Mouse (Mus musculus): ENCODE results near the gene Rph3al. TPM values are rescaled to one million over a fixed set of nuclear protein-coding genes. Genes with fewer than 3 reads are reported as not detected.

Gene Rph3al
- total RNA-seq, 1 experiment from 2014 or later = 6.6 TPM

GRCm38 (mm10) chr11:75913953-75914352, 24.3 kb downstream of the Rph3al start:
- ATAC-seq (ENCODE audit: extremely low read depth, insufficient number of reproducible peaks, low FRiP score, poor library complexity, severe bottlenecking) = peak; percentile 80

GRCm38 (mm10) chr11:75912944-75913657, 25.1 kb downstream of the Rph3al start:
- no peak for ATAC-seq (ENCODE audit: extremely low read depth, insufficient number of reproducible peaks, low FRiP score, poor library complexity, severe bottlenecking)

DNA sequence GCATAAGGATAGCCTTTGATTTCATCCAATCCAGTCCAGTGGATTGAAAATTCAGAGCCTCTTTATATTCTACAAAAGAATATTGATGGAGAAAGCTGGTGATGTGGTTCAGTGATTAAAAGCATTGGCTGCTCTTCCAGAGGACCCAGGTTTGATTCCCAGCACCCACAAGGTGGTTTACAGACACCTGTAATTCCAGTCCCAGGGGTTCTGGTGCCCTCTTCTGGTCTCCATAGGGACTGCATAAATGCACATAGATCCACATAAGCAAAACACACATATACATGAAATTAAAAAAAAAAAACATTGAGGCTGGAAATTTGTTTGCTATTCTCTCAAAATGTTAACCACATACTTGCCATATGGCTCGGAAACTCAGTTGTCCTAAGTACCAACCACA, 26.3 kb downstream of the Rph3al start:
- ATAC-seq (ENCODE audit: extremely low read depth, insufficient number of reproducible peaks, low FRiP score, poor library complexity, severe bottlenecking) = no peak

- ATAC-seq (ENCODE audit: extremely low read depth, insufficient number of reproducible peaks, low FRiP score, poor library complexity, severe bottlenecking) = no peak
These were observed 28.4 kb downstream of the Rph3al start for GRCm38 (mm10) chr11:75909702-75910429.

DNA sequence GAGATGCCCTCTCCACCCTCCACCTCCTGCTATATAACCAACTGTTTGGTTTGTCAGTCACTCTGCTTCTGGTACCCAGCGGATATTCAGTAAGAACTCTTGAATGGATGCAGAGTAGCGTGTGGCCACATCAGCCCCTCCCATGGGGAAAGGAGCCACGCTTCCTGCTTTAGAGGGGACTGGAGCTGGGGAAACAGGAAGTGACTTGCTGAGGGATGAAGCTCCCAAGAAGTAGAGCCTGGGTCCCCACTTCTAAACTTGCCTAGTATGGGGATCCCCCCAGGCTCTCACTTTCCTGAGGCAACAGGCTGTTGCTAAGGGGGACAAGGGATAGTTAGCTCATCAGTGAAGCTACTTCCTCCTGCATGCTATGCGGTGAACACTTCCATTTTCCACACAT, 30.8 kb downstream of the Rph3al start:
- ATAC-seq (ENCODE audit: extremely low read depth, insufficient number of reproducible peaks, low FRiP score, poor library complexity, severe bottlenecking) = no peak

DNA sequence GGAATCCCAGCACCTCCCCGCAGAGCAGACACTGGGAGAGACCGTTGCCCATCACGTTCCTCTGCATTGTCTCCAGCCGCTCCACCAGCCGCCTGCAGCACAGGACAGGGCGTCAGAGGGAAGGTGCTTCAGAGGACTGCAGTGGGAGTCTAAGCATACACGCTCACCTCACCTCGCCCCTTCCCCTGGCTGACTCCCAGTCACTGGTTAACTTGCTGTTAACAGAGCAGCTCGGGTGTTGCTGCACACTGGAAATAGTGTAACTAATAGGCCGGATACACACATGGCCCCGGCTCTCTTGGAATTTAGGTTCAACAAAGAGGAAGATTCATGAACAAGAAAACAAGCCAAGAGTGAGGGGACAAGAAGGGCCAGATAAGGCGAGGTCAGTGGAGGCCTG, 31.7 kb downstream of the Rph3al start:
- ATAC-seq (ENCODE audit: extremely low read depth, insufficient number of reproducible peaks, low FRiP score, poor library complexity, severe bottlenecking) = no peak

DNA sequence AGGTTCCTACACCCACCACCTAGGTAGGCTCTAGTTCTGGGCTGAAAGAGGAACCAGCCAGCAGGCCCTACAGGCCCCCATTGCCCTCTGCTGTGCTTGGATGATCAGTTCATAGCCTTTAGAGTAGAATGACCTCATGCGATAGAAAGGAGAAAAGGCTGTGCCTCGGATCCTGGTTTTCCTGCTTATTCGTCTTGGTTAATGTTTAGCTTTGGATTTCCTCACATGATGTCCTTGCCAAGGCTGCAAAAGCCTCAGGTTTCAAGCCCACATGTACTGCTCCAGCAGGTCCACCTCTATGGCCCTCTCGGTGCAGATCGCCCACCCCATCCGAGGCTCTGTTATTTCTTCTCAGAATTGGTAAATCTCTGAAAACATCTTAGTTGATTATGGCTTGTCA, 33.2 kb downstream of the Rph3al start:
- ATAC-seq (ENCODE audit: extremely low read depth, insufficient number of reproducible peaks, low FRiP score, poor library complexity, severe bottlenecking) = no peak

DNA sequence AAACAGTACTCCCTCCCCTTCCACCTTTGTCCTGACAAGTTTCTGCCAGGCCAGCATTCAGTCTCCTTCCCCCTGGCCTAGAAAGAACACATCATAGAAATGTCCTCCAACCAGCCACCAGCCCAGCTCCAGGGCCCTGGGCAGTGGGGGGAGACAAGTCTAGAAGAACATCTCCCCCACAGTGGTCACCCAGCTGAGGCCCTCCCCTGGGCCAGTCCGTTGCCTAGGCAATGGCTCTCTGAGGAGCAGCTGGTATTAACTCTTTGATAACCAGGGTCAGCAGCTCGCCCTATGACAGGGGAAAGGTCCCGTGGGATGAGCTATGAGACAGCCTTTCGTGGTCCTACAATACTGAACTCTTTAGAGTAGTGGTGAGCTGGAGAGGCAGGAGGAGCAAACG, 33.7 kb downstream of the Rph3al start:
- no peak for ATAC-seq (ENCODE audit: extremely low read depth, insufficient number of reproducible peaks, low FRiP score, poor library complexity, severe bottlenecking)

GRCm38 (mm10) chr11:75903486-75903885, 34.7 kb downstream of the Rph3al start:
- ATAC-seq (ENCODE audit: extremely low read depth, insufficient number of reproducible peaks, low FRiP score, poor library complexity, severe bottlenecking) = no peak

DNA sequence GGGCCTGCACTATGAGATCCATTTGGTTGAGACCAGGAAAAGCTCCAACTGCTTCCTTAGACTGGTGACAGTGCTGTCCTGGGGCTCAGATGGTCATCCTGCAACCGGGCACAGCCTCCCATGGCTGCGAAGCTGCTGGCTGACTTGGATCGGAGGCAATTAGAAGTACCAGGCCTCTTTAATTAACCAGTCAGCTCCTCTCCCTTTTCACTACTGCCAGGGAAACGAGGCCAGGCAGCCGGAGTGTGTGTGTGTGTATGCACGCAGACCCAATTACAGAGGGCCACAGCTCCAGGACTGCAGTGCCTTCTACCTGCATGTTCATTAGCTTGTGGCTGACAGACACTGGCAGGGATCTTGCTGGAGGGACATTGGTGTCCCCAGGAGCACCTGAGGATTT, 36.9 kb downstream of the Rph3al start:
- ATAC-seq (ENCODE audit: extremely low read depth, insufficient number of reproducible peaks, low FRiP score, poor library complexity, severe bottlenecking) = no peak

DNA sequence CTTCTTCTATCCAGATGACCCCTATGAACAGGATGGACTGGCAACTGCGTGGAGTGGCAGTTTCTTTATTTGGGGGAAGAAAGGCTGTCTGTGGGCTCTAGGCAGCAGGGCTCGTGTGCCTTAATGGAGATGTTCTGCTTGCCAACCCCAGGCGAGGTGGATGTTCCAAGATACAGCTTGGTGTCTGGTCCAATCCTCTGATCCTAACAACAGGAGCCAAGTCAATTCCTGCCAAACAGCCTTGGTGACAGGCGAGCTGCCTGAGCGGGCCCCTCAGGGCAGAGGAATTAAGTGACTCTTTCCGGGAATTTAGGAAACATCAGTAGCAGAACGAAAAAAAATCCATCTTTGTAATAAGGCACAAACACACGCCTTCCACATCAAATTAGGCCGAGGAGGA, 38.6 kb downstream of the Rph3al start:
- ATAC-seq (ENCODE audit: extremely low read depth, insufficient number of reproducible peaks, low FRiP score, poor library complexity, severe bottlenecking) = no peak

- no peak for ATAC-seq (ENCODE audit: extremely low read depth, insufficient number of reproducible peaks, low FRiP score, poor library complexity, severe bottlenecking)
These were observed 39.7 kb downstream of the Rph3al start for GRCm38 (mm10) chr11:75898532-75898931.

- ATAC-seq (ENCODE audit: extremely low read depth, insufficient number of reproducible peaks, low FRiP score, poor library complexity, severe bottlenecking) = no peak
These were observed 43.3 kb downstream of the Rph3al start for GRCm38 (mm10) chr11:75894791-75895420.

DNA sequence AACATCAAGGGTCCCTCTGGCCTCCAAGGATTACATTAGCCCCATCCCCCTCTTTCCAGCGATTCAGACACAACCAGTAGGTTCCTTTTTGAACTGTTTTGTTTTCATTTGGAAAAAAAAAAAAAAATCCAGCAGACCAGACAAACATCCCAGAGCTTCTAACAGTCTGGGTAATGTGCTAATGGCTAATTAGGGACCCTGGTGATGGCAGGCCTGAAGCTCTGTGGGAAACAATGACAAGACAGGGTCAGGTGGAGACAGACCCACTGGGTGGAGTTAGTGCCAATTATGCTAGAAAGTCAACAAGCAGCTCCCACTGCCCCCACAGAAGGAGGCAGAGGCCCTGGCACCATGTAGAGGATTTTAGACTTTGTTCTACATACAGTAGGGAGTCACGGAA, 44.3 kb downstream of the Rph3al start:
- no peak for ATAC-seq (ENCODE audit: extremely low read depth, insufficient number of reproducible peaks, low FRiP score, poor library complexity, severe bottlenecking)

GRCm38 (mm10) chr11:75887349-75887748, 50.9 kb downstream of the Rph3al start:
- no peak for ATAC-seq (ENCODE audit: extremely low read depth, insufficient number of reproducible peaks, low FRiP score, poor library complexity, severe bottlenecking)

- ATAC-seq (ENCODE audit: extremely low read depth, insufficient number of reproducible peaks, low FRiP score, poor library complexity, severe bottlenecking) = no peak
These were observed 57.0 kb downstream of the Rph3al start for GRCm38 (mm10) chr11:75881234-75881633.

- no peak for ATAC-seq (ENCODE audit: extremely low read depth, insufficient number of reproducible peaks, low FRiP score, poor library complexity, severe bottlenecking)
These were observed 58.2 kb downstream of the Rph3al start for GRCm38 (mm10) chr11:75880064-75880463.

DNA sequence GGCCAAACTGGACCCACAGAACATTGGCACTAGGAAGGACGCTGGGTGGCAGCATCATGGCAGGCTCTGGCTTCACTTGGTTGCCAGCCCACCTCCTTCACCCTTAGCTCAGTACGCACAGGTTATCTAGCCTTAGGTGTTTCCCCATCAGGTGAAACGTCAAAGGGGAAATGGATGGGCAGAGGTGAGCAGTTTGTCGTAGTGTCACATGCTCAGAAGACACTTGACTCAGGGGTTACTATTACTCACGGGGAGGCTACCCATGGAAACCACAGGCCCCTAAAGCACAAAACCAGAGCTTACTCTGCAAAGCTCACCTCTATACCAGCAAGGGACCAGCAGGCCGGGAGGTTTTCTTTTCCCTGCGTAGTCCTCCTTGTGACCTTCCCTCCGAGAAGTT, 59.8 kb downstream of the Rph3al start:
- ATAC-seq (ENCODE audit: extremely low read depth, insufficient number of reproducible peaks, low FRiP score, poor library complexity, severe bottlenecking) = no peak

- ATAC-seq (ENCODE audit: extremely low read depth, insufficient number of reproducible peaks, low FRiP score, poor library complexity, severe bottlenecking) = no peak
These were observed 62.0 kb downstream of the Rph3al start for GRCm38 (mm10) chr11:75876043-75876780.

Measured in neutrophil, adult 5-6 weeks (primary cell).